Mouse (Mus musculus) kidney, embryonic 14.5 days (tissue): Measurements from ENCODE around the gene Ifi207. TPM values are rescaled to one million over a fixed set of nuclear protein-coding genes. Genes with fewer than 3 reads are reported as not detected.
A peak's percentile ranks its signal among the peaks of the same experiment; 100 is the strongest.
"Not testable (repeated sequence)": the region's sequence is repeated elsewhere in the genome, so short reads cannot be mapped to it uniquely, and the experiment has no call there.

ENCODE experiments used
- ATAC-seq: fragments of 200-750 bp; cut with Nextera tagmentation; 2 replicates; pipeline ENCODE4 v1.8.0; 2017; ENCODE audit warnings: moderate number of reproducible peaks, mild to moderate bottlenecking, moderate TSS enrichment, moderate library complexity; ENCODE audit not compliant: low FRiP score, low TSS enrichment
- H3K27ac ChIP-seq: fragments of 300-500 bp; sonication (generic); 2 replicates; pipeline ENCODE4 v1.5.1; 2014; ENCODE audit warnings: low read depth, mild to moderate bottlenecking, low read length, moderate library complexity, mixed read lengths
- H3K27me3 ChIP-seq: fragments of 300-500 bp; sonication (generic); 2 replicates; pipeline ENCODE4 v1.6.1; 2014; ENCODE audit warnings: mild to moderate bottlenecking, low read length; ENCODE audit not compliant: control insufficient read depth, insufficient read depth
- H3K36me3 ChIP-seq: fragments of 300-500 bp; sonication (generic); 2 replicates; pipeline ENCODE4 v1.6.1; 2014; ENCODE audit warnings: low read length, mixed read lengths; ENCODE audit not compliant: control insufficient read depth, insufficient read depth
- H3K4me1 ChIP-seq: fragments of 300-500 bp; sonication (generic); 2 replicates; pipeline ENCODE4 v1.6.1; 2014; ENCODE audit warnings: low read length, mixed read lengths; ENCODE audit not compliant: control insufficient read depth, insufficient read depth
- H3K4me2 ChIP-seq: fragments of 300-500 bp; sonication (generic); replicated peaks from 2 replicates; pipeline ENCODE4 v1.6.1; 2014; ENCODE audit warnings: low read depth, mild to moderate bottlenecking, low read length
- H3K4me3 ChIP-seq: fragments of 300-500 bp; sonication (generic); 2 replicates; pipeline ENCODE4 v1.5.1; 2014; ENCODE audit warnings: mild to moderate bottlenecking, low read length
- H3K9ac ChIP-seq: fragments of 300-500 bp; sonication (generic); 2 replicates; pipeline ENCODE4 v1.6.1; 2014; ENCODE audit warnings: low read depth, mild to moderate bottlenecking, low read length, moderate library complexity
- H3K9me3 ChIP-seq: fragments of 300-500 bp; sonication (generic); 2 replicates; pipeline ENCODE4 v1.6.1; 2016; ENCODE audit warnings: low read length; ENCODE audit not compliant: control insufficient read depth
- WGBS: fragments of 180-500 bp; shearing (Covaris S2); extraction: QIAGEN DNeasy Blood & Tissue Kit; methylation state at CpG from one replicate; pipeline ENCODE4 v1.1.7; 2014; 5-methylcytosine and 5-hydroxymethylcytosine counted together
- polyA plus RNA-seq: library from polyadenylated mRNA; unstranded; fragments of >200 nt; fragmentation: Nextera tagmentation; extraction: Ambion mirVana; gene quantifications from 2 replicates; pipeline ENCODE4 v1.2.1, GENCODE M21; 2014

Ifi207 gene
- polyA plus RNA-seq: 0.34 and 1.2 TPM in 2 replicates

DNA sequence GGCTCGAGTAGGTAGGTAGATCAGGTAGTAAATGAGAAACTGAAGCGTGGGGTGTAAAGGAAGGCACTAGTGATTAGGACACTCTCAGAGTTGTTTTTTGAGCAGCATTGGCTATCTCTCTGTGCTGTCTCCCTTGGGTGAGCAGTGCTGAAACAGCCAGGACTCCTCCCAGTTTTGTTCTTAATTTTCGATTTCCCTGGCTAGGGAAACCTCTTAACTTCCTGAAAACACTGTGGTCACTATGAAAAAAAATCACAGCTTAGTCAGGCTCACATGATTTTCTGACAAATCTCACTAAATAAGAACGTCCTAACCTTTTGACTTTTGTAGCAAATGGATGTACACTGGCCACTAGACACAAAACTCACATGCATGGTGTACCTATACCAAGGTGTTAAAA lies at the start of gene Ifi207:
Gene Ifi207 (minus strand): TSS at position 92 of the 400 bp plus-strand sequence.
- WGBS: 79% methylated on average over 4 of the region's 4 CpGs
- Histone ChIP-seq H3K27ac (no peak within 1 kb of the TSS), H3K36me3 (no peaks in the 10 kb centered on the region), H3K9ac (no peak within 1 kb of the TSS), H3K27me3 (no peaks in the 10 kb centered on the region), H3K4me3 (no peak within 1 kb of the TSS), H3K4me2 (no peak within 1 kb of the TSS), H3K9me3 (no peaks in the 10 kb centered on the region), H3K4me1 (no peaks in the 10 kb centered on the region)
- ATAC-seq: no peak

DNA sequence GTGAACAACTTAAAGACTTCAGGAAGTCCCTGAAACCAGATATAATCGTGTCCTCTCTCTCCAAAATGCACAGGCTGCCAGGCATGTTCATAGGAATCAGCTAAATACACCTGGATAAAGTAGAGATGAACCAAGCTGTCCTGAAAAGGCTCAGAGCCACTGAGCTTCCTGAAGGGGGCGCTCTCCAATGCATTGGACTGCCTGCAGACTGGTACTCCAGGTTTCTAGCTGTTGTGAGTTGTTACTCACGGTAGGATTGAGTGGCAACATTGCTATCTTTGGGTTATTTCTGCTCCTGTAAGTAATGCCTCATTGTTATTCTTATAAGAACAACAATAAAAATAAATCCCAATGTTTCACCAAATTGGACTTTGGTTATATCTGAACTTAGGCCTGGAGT lies 31.9 kb upstream of the Ifi207 start:
- 82% methylated on average over 2 of the region's 3 CpGs for WGBS
- ATAC-seq, H3K27ac ChIP-seq, H3K9ac ChIP-seq, H3K4me2 ChIP-seq, H3K36me3 ChIP-seq, H3K4me1 ChIP-seq, H3K9me3 ChIP-seq, H3K4me3 ChIP-seq, H3K27me3 ChIP-seq: not testable (repeated sequence)

DNA sequence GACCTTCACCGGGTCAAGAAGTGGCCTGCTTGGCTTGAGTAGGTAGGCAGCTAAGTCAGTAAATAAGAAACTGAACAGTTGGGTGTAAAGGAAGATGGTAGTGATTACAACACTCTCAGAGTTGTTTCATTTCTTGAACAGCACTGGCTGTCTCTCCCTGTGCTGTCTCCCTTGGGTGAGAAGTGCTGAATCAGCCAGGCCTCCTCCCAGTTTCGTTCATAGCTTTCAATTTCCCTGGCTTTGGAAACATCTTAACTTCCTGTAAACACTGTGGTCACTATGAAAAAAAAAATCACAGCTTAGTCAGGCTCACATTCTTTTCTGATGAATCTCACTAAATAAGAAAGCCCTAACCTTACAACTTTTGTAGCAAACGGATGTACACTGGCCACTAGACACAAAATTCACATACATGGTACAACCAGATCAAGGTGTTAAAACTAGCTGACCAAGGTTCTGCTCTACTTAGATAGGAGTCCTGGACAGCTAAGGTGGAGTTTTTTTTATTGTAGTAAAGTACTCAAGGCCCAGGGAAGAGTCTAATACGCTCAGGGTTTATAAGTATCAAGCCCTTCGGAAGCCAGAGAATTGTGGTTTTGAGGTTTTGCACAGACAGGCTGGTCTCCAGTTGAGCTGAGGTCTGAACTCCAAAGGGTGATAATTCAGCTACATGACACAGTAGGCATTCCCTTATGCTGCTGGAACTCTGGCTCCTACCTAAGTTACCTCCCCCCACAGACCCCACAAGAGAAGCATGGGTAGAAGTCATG lies 25.5 kb upstream of the Ifi207 start, which contains the start of gene Ifi204:
Gene Ifi204 (minus strand): TSS at position 96 of the 770 bp plus-strand sequence.
- H3K9ac ChIP-seq, H3K36me3 ChIP-seq, H3K4me1 ChIP-seq, H3K4me3 ChIP-seq, H3K27ac ChIP-seq, H3K9me3 ChIP-seq, H3K4me2 ChIP-seq, H3K27me3 ChIP-seq, ATAC-seq: not testable (repeated sequence)
- 76% methylated on average over 5 of the region's 5 CpGs for WGBS

DNA sequence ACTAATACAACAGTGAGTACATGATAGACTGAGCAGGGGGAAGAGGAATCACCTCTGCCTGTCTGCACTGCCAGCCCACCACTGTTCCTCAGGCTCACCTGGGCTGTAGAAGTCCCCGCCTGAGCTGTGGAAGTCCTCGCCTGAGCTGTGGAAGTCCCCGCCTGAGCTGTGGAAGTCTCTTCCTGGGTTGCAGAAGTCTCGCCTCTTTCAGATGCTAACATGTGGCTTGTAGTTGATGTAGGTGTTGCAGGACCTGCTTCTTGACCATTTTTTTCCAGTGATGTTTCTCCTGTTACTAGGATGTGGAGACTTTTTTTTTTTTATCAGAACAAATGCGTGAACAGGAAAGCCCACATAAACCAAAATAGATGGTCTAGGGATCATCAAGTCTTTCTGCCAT lies 18.5 kb upstream of the Ifi207 start:
- H3K36me3 ChIP-seq, H3K9me3 ChIP-seq, H3K9ac ChIP-seq, H3K4me3 ChIP-seq, H3K4me2 ChIP-seq, H3K27me3 ChIP-seq, ATAC-seq, H3K27ac ChIP-seq, H3K4me1 ChIP-seq: not testable (repeated sequence)
- WGBS: 91% methylated on average over 4 of the region's 5 CpGs

GRCm38 (mm10) chr1:173742262-173742661 lies 715 bp upstream of the Ifi207 start:
- H3K4me1 ChIP-seq: no peaks in the 10 kb centered on the region
- WGBS: 72% methylated on average over 1 of the region's 1 CpGs
- no peaks in the 10 kb centered on the region for H3K36me3 ChIP-seq
- no peak overlapping the region for H3K27ac ChIP-seq
- ATAC-seq: no peak
- no peak overlapping the region for H3K4me2 ChIP-seq
- no peak overlapping the region for H3K4me3 ChIP-seq
- no peak overlapping the region for H3K9ac ChIP-seq
- H3K9me3 ChIP-seq: no peaks in the 10 kb centered on the region
- no peaks in the 10 kb centered on the region for H3K27me3 ChIP-seq

DNA sequence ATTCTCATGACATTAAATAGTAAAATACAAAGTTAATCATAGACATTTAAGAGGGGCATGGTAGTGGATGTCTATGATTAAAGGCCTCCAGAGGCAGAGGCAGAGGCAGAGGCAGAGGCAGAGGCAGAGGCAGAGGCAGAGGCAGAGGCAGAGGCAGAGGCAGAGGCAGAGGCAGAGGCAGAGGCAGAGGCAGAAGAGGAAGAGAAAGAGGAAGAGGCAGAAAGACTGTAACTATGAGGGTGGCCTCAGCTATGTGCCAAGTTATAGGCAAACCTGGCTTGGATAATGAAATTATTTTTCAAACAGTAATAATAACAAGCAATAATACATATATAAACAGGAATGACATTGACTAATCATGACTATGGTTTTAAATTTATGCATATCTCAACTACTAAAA lies 1.0 kb downstream of the Ifi207 start:
- no peak overlapping the region for H3K4me3 ChIP-seq
- H3K27ac ChIP-seq: no peak overlapping the region
- no peak overlapping the region for H3K9ac ChIP-seq
- no peaks in the 10 kb centered on the region for H3K27me3 ChIP-seq
- H3K36me3 ChIP-seq: no peaks in the 10 kb centered on the region
- ATAC-seq: no peak
- no peak overlapping the region for H3K4me2 ChIP-seq
- H3K4me1 ChIP-seq: no peaks in the 10 kb centered on the region
- no peaks in the 10 kb centered on the region for H3K9me3 ChIP-seq

DNA sequence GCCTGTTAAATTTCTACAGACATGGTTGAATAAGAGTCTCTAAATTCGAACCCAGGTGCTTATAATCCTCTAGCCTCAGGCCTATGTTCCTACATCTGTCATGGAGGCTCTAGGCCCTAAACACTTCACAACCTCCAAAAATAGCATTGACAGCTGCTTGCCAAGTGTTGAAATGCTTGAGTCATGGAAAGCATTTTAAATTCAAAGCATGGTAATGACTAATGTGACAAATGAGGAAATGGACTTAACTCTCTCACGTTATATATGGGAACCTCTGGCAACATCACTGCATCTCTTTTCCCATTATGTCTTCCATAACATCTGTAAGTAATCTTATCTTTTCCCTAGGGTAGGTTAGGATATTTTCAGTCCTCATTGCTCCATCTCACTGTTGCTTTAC lies 4.6 kb downstream of the Ifi207 start:
- Histone ChIP-seq H3K4me1 (no peaks in the 10 kb centered on the region), H3K27ac (no peak overlapping the region), H3K9ac (no peak overlapping the region), H3K27me3 (no peaks in the 10 kb centered on the region), H3K4me2 (no peak overlapping the region), H3K36me3 (no peaks in the 10 kb centered on the region), H3K9me3 (no peaks in the 10 kb centered on the region), H3K4me3 (no peak overlapping the region)
- ATAC-seq: no peak
- 76% methylated on average over 2 of the region's 2 CpGs for WGBS

GRCm38 (mm10) chr1:173735015-173735414 lies 6.5 kb downstream of the Ifi207 start:
- not testable (repeated sequence) for H3K4me2 ChIP-seq, H3K4me3 ChIP-seq, H3K27me3 ChIP-seq, H3K27ac ChIP-seq, H3K9ac ChIP-seq, H3K9me3 ChIP-seq, ATAC-seq, H3K4me1 ChIP-seq, H3K36me3 ChIP-seq
- WGBS: 84% methylated on average over 4 of the region's 4 CpGs

DNA sequence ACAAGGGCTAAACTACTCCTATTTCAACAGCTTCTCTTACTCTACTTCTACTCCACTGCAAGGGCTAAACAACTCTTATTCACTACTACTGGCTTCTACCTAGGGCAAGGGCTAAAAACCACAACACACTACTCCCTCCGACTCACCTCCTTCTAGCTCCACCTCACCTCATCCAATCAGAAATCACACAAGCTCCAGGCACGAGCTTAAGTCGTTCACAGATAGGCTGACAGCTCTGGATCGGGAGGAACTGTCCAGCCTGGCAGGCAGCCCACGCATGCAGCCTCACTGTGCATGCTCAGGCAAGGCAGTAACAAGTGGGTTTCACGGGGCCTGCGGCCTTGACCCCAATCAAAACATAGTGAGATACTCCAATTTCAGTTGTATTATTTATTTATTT lies 8.3 kb downstream of the Ifi207 start:
- H3K36me3 ChIP-seq: no peaks in the 10 kb centered on the region
- H3K27me3 ChIP-seq: no peaks in the 10 kb centered on the region
- ATAC-seq: peak; percentile 87
- no peaks in the 10 kb centered on the region for H3K4me1 ChIP-seq
- 10% methylated on average over 7 of the region's 7 CpGs for whole genome bisulfite sequencing
- H3K4me3 ChIP-seq: no peak overlapping the region
- H3K9me3 ChIP-seq: no peaks in the 10 kb centered on the region
- H3K9ac ChIP-seq: no peak overlapping the region
- H3K27ac ChIP-seq: no peak overlapping the region
- H3K4me2 ChIP-seq: no peak overlapping the region
